Mouse (Mus musculus) stomach, embryonic 16.5 days (tissue): ENCODE data around the gene Mmp15. TPM values are rescaled to one million over a fixed set of nuclear protein-coding genes. Genes with fewer than 3 reads are reported as not detected.

ENCODE experiments used
- polyA plus RNA-seq: library from polyadenylated mRNA; unstranded; fragments of >200 nt; fragmentation: Nextera tagmentation; extraction: Ambion mirVana; gene quantifications from 2 replicates; pipeline ENCODE4 v1.2.1, GENCODE M21; 2015

The Mmp15 gene
- polyA plus RNA-seq, 1 experiment from 2014 or later, result 13.4 TPM

Other genes with a start within 250 kb of the Mmp15 start
- 13.3 and 13.6 TPM in 2 replicates for gene Kifc3, start 149.5 kb upstream of the Mmp15 start, polyA plus RNA-seq
- 0.28 and 0.81 TPM in 2 replicates for gene Cngb1, start 45.7 kb upstream of the Mmp15 start, polyA plus RNA-seq
- not detected in 2 replicates for gene Tepp, start 41.7 kb upstream of the Mmp15 start, polyA plus RNA-seq
- gene Zfp319, start 20.3 kb upstream of the Mmp15 start, polyA plus RNA-seq, result 6.5 and 7.0 TPM in 2 replicates
- gene Usb1, start 20.0 kb upstream of the Mmp15 start, polyA plus RNA-seq, result 38.7 and 42.0 TPM in 2 replicates
- gene Cfap20, start 82.6 kb downstream of the Mmp15 start, polyA plus RNA-seq, result 123 and 134 TPM in 2 replicates
- 6.8 and 7.6 TPM in 2 replicates for gene Csnk2a2, start 137.8 kb downstream of the Mmp15 start, polyA plus RNA-seq
- 0.31 and 0.59 TPM in 2 replicates for gene Ccdc113, start 181.8 kb downstream of the Mmp15 start, polyA plus RNA-seq
- gene Prss54, start 224.1 kb downstream of the Mmp15 start, polyA plus RNA-seq, result not detected in 2 replicates